Mouse (Mus musculus): ENCODE results near the gene Ppp2r3c.
"Not testable (repeated sequence)": the region's sequence is repeated elsewhere in the genome, so short reads cannot be mapped to it uniquely, and the experiment has no call there.

Gene Ppp2r3c

DNA sequence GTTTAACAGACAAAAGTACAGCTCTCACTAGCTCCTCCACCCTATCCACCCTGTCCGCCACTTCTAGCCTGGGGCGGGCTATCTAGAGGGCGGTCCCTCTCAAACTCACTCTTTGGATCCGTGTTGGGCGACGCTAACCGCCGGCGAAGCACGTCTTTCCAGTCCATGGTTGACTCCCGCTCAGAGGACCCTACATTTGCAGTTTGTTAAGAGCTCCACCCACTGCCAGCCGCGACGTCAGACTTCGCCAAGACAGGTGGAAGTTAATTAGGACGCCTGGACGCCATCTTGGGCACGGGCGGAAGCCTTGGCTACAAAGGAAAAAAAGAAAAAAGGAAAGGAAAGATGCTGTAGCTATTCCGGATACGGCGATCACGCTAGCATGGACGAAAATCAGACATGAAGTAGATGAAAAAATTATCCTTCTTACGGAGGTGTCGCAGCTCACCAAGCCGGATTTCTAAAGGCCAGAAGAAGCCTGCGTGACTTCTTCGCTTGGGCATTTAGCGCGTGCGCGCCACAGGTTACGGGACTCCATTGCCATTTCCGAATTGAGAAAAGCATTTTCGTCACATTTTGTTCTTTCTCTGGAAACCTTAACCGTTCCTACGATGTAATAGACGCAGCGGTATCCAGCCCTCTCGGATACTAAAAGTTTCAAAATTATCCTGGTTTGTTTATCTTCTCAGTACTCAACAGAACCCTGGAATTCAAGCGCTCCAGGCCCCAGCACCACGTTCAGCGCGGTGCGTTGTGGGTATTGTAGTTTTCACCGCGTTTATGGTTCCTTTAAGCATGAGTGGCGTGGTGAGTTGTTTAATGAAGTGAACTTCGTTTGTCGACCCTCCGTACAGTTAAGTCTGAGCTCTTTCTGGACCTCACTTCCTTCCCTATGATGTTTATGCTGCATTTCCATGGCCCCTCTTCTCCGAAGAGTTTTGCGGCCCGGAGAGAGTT is at the start of gene Ppp2r3c:
Gene Ppp2r3c, minus strand, starts transcription at position 514 of the 957 bp plus-strand sequence.
- in situ Hi-C loops (cut with MboI, MseI), result no loop called here

- in situ Hi-C loops (cut with MboI, MseI), result no loop called here
These were observed 41.8 kb upstream of the Ppp2r3c start for GRCm38 (mm10) chr12:55344583-55344982.

- in situ Hi-C loops (cut with MboI, MseI), result no loop called here
These were observed 41.2 kb upstream of the Ppp2r3c start for GRCm38 (mm10) chr12:55343998-55344397.

DNA sequence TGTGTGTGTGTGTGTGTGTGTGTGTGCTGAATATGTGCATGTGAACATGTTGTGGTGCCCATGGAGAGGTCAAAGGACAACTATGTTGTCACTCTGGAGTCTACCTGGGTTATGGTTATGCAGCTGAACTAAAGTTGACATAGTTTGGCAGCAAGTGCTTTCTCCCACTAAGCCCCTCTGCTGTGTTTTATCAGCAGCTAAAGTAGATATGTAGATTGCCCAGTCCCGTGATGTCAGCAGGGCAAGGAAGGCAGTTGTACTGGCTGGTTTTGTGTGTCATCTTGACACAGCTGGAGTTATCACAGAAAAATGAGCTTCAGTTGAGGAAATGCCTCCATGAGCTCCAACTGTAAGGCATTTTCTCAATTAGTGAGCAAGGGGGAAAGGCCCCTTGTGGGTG is 40.2 kb upstream of the Ppp2r3c start:
- in situ Hi-C loops (cut with MboI, MseI), result not testable (repeated sequence)

DNA sequence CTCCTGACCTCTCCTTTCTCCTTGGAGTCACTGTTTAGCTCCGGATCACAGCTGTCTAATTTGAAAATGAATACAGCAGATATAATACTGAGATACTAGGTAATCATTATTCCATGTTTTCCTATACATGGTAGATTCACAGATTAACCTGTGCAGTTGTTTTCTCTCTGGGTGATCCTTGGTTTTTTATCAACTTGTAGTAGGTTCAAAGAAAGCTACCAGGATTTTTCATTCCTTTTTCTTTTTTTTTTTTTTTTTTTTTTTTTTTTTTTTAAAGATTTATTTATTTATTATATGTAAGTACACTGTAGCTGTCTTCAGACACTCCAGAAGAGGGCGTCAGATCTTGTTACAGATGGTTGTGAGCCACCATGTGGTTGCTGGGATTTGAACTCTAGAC is 35.7 kb upstream of the Ppp2r3c start:
- in situ Hi-C loops (cut with MboI, MseI), result not testable (repeated sequence)

- in situ Hi-C loops (cut with MboI, MseI), result no loop called here
These were observed 30.9 kb upstream of the Ppp2r3c start for GRCm38 (mm10) chr12:55333662-55334061.

- in situ Hi-C loops (cut with MboI, MseI), result no loop called here
These were observed 26.6 kb upstream of the Ppp2r3c start for GRCm38 (mm10) chr12:55329351-55329750.

- in situ Hi-C loops (cut with MboI, MseI), result no loop called here
These were observed 26.0 kb upstream of the Ppp2r3c start for GRCm38 (mm10) chr12:55328784-55329183.

DNA sequence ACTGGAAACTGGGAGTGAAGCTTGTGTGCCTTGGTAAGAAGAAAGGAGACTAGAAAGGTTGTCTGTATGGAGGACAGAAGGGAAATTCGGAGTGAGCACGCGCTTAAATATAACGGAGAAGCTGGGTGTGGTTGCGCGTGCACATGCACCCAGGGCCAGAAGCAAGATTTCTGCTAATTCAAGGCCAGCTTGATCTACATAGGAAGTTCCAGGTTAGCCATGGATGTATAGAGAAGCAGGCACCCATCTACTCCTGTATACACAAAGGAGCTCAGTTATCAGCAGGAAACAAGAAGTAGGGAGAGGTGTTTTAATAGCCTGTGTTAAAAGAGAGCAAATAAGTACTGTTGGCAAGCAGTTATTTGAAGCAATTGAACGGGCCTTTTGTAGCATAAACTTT is 22.9 kb upstream of the Ppp2r3c start:
- in situ Hi-C loops (cut with MboI, MseI), result no loop called here

DNA sequence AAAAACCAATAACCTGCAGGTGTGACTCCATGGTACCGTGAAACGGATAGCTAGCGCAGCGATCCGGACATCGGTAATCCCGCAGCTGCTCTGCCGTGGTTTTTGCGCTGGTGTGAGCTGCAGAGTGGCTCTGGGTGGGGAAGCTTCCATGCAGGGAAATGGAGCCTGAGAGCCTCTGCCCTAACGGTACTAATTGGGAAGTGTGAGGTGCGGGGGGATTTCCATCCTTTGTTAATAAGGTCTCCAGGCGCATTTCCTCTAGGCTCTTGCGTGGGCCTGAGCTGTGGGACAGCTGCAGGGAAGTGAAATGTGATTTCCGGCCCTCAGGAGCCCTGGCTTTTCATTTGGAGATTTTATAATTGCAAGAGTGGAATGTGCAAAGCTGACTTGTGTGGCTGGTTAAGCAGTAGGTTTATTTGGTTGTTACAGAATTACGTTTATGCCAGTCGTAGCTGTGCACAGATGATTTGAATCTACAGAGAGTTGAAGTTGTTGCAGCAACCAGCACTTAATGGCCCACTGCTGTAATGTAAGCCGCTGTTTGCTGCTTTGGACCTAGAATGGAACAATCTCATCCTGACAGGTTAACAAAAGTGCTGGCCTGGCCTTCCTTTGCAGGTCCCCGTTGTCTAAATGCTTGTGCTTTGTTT is 19.0 kb upstream of the Ppp2r3c start:
- in situ Hi-C loops (cut with MboI, MseI), result loop anchor here in 1 of 2 experiments (5.0 kb wide), 1 partner anchor 176 kb away; no protein-coding TSS in a partner anchor

DNA sequence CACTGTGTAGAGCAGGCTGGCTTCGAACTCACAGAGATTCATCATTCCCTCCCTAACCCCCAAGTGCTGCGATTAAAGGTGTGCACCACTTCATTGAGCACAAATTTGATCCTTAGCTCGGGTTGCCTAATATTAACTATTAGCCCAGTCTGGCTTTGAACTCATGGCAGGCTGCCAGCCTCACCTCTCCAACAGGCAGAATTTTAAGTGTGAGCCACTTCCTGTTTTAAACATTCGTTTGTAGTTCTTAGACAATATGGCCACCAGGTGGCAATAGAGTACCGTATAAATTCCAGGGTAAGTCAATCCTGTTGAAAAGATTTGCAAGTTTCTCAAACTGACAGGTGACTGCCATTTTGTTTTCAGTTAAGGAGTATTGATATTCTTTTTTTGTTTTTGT is 12.4 kb upstream of the Ppp2r3c start:
- in situ Hi-C loops (cut with MboI, MseI), result loop anchor here in 1 of 2 experiments (5.0 kb wide), 2 partner anchors 72 to 182 kb away; no protein-coding TSS in a partner anchor

GRCm38 (mm10) chr12:55313901-55314300 is 11.1 kb upstream of the Ppp2r3c start:
- in situ Hi-C loops (cut with MboI, MseI), result loop anchor here in 1 of 2 experiments (5.0 kb wide), 1 partner anchor 78 kb away; no protein-coding TSS in a partner anchor

GRCm38 (mm10) chr12:55311841-55312240 is 9.0 kb upstream of the Ppp2r3c start:
- in situ Hi-C loops (cut with MboI, MseI), result loop anchor here in 1 of 2 experiments (5.0 kb wide), 1 partner anchor 80 kb away; no protein-coding TSS in a partner anchor

- in situ Hi-C loops (cut with MboI, MseI), result no loop called here
These were observed 6.7 kb upstream of the Ppp2r3c start for GRCm38 (mm10) chr12:55309501-55309900.

- in situ Hi-C loops (cut with MboI, MseI), result no loop called here
These were observed 5.9 kb upstream of the Ppp2r3c start for GRCm38 (mm10) chr12:55308731-55309130.

DNA sequence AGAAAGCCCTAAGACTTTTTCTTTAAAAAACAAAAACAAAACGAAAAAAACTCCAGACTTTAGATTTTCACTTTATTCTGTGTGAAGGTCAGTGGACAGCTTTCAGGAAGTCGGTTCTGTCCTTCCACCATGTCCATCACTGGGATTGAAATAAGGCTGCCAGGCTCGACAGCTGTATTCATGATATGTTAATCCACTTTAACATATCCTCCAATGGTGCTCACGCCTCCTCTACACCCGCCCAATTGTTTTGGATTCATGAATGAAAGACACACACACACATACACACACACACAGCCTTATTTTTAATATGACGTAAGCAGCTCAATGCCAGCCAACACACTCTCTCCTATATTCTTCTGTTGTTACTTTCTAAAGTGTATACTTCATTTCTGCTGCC is 4.8 kb upstream of the Ppp2r3c start:
- in situ Hi-C loops (cut with MboI, MseI), result no loop called here

DNA sequence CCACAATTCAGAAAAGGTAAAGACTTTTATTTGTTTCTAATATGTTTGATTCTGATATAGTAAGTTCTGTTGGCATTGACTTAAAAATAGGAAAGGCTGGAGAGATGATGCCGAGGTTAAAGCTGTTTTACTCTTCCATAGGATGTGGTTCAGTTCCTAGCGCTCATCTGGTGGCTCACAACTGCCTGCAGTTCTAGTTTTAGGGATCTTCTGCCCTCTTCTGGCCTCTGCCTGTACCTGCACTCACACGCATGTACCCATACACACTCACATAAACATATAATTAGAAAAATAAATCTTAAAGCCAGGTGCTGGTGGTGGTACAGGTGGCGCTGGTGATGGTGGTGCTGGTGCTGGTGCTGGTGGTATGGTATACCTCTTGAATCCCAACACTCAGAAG is 3.6 kb upstream of the Ppp2r3c start:
- in situ Hi-C loops (cut with MboI, MseI), result no loop called here

DNA sequence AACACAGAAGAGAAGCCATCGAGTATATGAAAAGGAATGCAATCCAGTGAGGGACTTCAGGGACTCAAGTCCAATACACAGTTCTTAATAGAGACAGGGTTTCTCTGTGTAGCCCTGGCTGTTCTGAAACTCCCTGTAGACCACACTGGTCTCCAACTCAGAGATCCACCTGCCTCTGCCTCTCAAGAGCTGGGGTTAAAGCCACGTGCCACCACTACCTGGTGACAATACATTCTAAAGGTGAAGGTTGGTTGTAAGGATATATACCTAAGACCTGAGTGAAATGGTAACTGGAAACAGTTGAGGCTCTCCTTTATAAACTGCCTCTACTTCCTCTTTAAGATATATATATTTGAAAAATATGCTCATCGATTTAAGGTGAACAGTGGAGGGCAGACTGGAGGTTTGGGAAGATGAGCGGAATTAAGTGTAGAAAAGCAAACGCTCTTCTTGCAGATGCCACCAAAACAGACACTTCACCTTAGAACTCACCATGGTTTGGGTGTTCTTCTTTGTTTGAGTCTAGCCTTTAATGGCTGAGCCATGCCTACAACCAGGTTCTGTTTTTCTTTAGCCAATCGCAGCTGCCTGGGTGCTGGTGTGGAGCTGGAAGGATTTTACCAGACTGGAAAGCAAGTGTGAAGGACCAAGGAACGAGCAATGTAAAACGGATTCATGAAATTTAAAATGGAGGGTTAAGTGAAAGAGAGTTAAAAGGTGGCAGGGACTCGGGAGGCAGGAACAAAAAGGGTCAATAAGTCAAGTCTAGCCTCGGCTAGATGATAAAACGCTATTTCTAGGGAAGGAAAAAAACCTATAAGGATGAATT is 1.1 kb downstream of the Ppp2r3c start:
- in situ Hi-C loops (cut with MboI, MseI), result no loop called here

- in situ Hi-C loops (cut with MboI, MseI), result no loop called here
These were observed 1.9 kb downstream of the Ppp2r3c start for GRCm38 (mm10) chr12:55300820-55301351.

- in situ Hi-C loops (cut with MboI, MseI), result no loop called here
These were observed 3.5 kb downstream of the Ppp2r3c start, which contains the start of gene 1110008L16Rik for GRCm38 (mm10) chr12:55299336-55299735. 1110008L16Rik (plus strand) TSS chr12:55299577.

GRCm38 (mm10) chr12:55298112-55298511 is 4.7 kb downstream of the Ppp2r3c start:
- in situ Hi-C loops (cut with MboI, MseI), result no loop called here
